8 mouse cellular contexts compared by ENCODE assay signal in genomic region chr5:134489583-134489982, GRCm38 (mm10). TPM values are rescaled to one million over a fixed set of nuclear protein-coding genes. Genes with fewer than 3 reads are reported as not detected.
DNase-seq lines count a peak whose midpoint lies in the region; ATAC-seq lines count a peak whose summit lies in the region.

No protein-coding gene starts in this region.

- H3K9ac ChIP-seq in forebrain, embryonic 15.5 days (replicated peaks) = no peak overlapping the region
- H3K9ac ChIP-seq in heart, embryonic 15.5 days = no peak overlapping the region

- H3K27ac ChIP-seq in forebrain, embryonic 10.5 days = peak overlapping the region; percentile 40; the same call in 1 of the 2 replicates
- H3K27ac ChIP-seq in forebrain, embryonic 15.5 days (replicated peaks) = no peak overlapping the region
- no peak overlapping the region for H3K27ac ChIP-seq in heart, embryonic 15.5 days

- ATAC-seq in forebrain, embryonic 15.5 days (replicated peaks) = no peak
- 0 out of 2 replicates have a peak, but pooled peaks have one; percentile 15 for ATAC-seq in heart, embryonic 15.5 days (replicated peaks; ENCODE audit: insufficient number of reproducible peaks, insufficient read depth, low FRiP score, low read depth)

- DNase-seq in forebrain, embryonic 10.5 days (ENCODE audit: extremely low spot score, low spot score) = no peak
- DNase-seq in ovary, postnatal 36 days (ENCODE audit: low spot score) = peak; percentile 25
- DNase-seq in ovary, postnatal 14 days (ENCODE audit: low spot score) = no peak
- peak; percentile 53 for DNase-seq in lung, postnatal 14 days
- DNase-seq in thymus, postnatal 4 days = peak; percentile 94
- no peak for DNase-seq in right cerebral cortex, postnatal 14 days

- H3K4me1 ChIP-seq in forebrain, embryonic 10.5 days = peaks cover 15% of the 10 kb centered on the region
- no peaks in the 10 kb centered on the region for H3K4me1 ChIP-seq in forebrain, embryonic 15.5 days
- peaks cover 10% of the 10 kb centered on the region; the same call in 1 of the 2 replicates for H3K4me1 ChIP-seq in heart, embryonic 15.5 days (replicated peaks)

- no peak overlapping the region for H3K4me2 ChIP-seq in forebrain, embryonic 15.5 days (replicated peaks)
- H3K4me2 ChIP-seq in heart, embryonic 15.5 days = 0 out of 2 replicates have a peak overlapping the region, but pooled peaks have one; percentile 3

- no peak overlapping the region; the same call in 1 of the 2 replicates for H3K4me3 ChIP-seq in forebrain, embryonic 10.5 days
- no peak overlapping the region for H3K4me3 ChIP-seq in forebrain, embryonic 15.5 days
- H3K4me3 ChIP-seq in heart, embryonic 15.5 days = no peak overlapping the region

- no peaks in the 10 kb centered on the region for H3K27me3 ChIP-seq in forebrain, embryonic 10.5 days (ENCODE audit: poor library complexity, severe bottlenecking)
- no peaks in the 10 kb centered on the region for H3K27me3 ChIP-seq in forebrain, embryonic 15.5 days
- no peaks in the 10 kb centered on the region for H3K27me3 ChIP-seq in heart, embryonic 15.5 days

- H3K36me3 ChIP-seq in forebrain, embryonic 10.5 days (replicated peaks) = peaks cover 56% of the 10 kb centered on the region
- H3K36me3 ChIP-seq in forebrain, embryonic 15.5 days = peaks cover 52% of the 10 kb centered on the region
- peaks cover 5% of the 10 kb centered on the region; the same call in 1 of the 2 replicates for H3K36me3 ChIP-seq in heart, embryonic 15.5 days

- 24% methylated on average over 9 of the region's 9 CpGs for WGBS in forebrain, embryonic 10.5 days
- 24% methylated on average over 9 of the region's 9 CpGs for WGBS in forebrain, embryonic 15.5 days
- WGBS in heart, embryonic 15.5 days = 31% methylated on average over 9 of the region's 9 CpGs

- no peaks in the 10 kb centered on the region for H3K9me3 ChIP-seq in forebrain, embryonic 10.5 days
- no peaks in the 10 kb centered on the region for H3K9me3 ChIP-seq in forebrain, embryonic 15.5 days
- H3K9me3 ChIP-seq in heart, embryonic 15.5 days (replicated peaks) = no peaks in the 10 kb centered on the region

RNA-seq across cellular contexts. Expression of gene Gtf2ird1, which starts 33.1 kb away (rescaled TPM):
- polyA plus RNA-seq in forebrain, embryonic 10.5 days (2016; fragmentation: Nextera tagmentation; extraction: Ambion mirVana) = 92.6 and 98.9 TPM in 2 replicates
- 89.7 and 93.3 TPM in 2 replicates for polyA plus RNA-seq in forebrain, embryonic 15.5 days (2015; fragmentation: Nextera tagmentation; extraction: Ambion mirVana)
- polyA plus RNA-seq in heart, embryonic 15.5 days (2015; fragmentation: Nextera tagmentation; extraction: Ambion mirVana) = 47.3 and 57.5 TPM in 2 replicates

Comparison
In these comparisons a context has a peak if more than half of its experiments do, and no peak if none do; other contexts are left out.
1. DNase-seq: peak in ovary, postnatal 36 days (single experiment), lung, postnatal 14 days (single experiment) and thymus, postnatal 4 days (single experiment); none in forebrain, embryonic 10.5 days (single experiment), ovary, postnatal 14 days (single experiment) and right cerebral cortex, postnatal 14 days (single experiment).